Comparison of ENCODE assay signal across 8 mouse cellular contexts in genomic region chr6:72347166-72347941, GRCm38 (mm10). TPM values are rescaled to one million over a fixed set of nuclear protein-coding genes. Genes with fewer than 3 reads are reported as not detected.
DNase-seq lines count a peak whose midpoint lies in the region; ATAC-seq and TF ChIP-seq lines count a peak whose summit lies in the region.

0610030E20Rik (plus strand) TSS chr6:72347317.

- WGBS in forebrain, embryonic 16.5 days, result 0% methylated on average over 65 of the region's 72 CpGs
- under 1% methylated on average over 57 of the region's 72 CpGs for WGBS in lung, postnatal 0 days

- peak within 1 kb of the TSS; percentile 91 for H3K4me3 ChIP-seq in G1E (ENCODE audit: low read depth, low read length)
- peak within 1 kb of the TSS; percentile 89 for H3K4me3 ChIP-seq in forebrain, embryonic 16.5 days (replicated peaks; ENCODE audit: low read length)
- H3K4me3 ChIP-seq in lung, postnatal 0 days (ENCODE audit: low read depth, low read length), result peak within 1 kb of the TSS; percentile 62

- TF ChIP-seq EP300 in lung, postnatal 0 days (IDR thresholded peaks at IDR 0.05), result peak; percentile 29; the same call in 1 of the 2 replicates

- H3K4me2 ChIP-seq in forebrain, embryonic 16.5 days (ENCODE audit: low read length), result peak within 1 kb of the TSS; percentile 95
- H3K4me2 ChIP-seq in lung, postnatal 0 days (replicated peaks; ENCODE audit: low read depth, low read length), result peak within 1 kb of the TSS; percentile 86

- peak; percentile 16; the same call in 1 of the 2 replicates for ATAC-seq in G1E (ENCODE audit: extremely low read depth, insufficient number of reproducible peaks, low FRiP score, poor library complexity, severe bottlenecking)
- ATAC-seq in forebrain, embryonic 16.5 days, result peak; percentile 62
- peak; percentile 66 for ATAC-seq in lung, postnatal 0 days

- no peaks in the 10 kb centered on the region for H3K9me3 ChIP-seq in G1E (replicated peaks)
- no peaks in the 10 kb centered on the region for H3K9me3 ChIP-seq in forebrain, embryonic 16.5 days (ENCODE audit: control insufficient read depth, low read length)
- no peaks in the 10 kb centered on the region for H3K9me3 ChIP-seq in lung, postnatal 0 days (ENCODE audit: low read length)

- H3K4me1 ChIP-seq in G1E (ENCODE audit: insufficient read depth, low read depth, low read length), result peaks cover 71% of the 10 kb centered on the region
- H3K4me1 ChIP-seq in forebrain, embryonic 16.5 days (replicated peaks; ENCODE audit: control insufficient read depth, insufficient read depth, low read length), result peaks cover 32% of the 10 kb centered on the region
- H3K4me1 ChIP-seq in lung, postnatal 0 days (ENCODE audit: insufficient read depth, low read depth, low read length), result peaks cover 10% of the 10 kb centered on the region; the same call in 1 of the 2 replicates

- peak; percentile 62 for DNase-seq in G1E (ENCODE audit: low spot score)
- DNase-seq in cerebellum, adult 18-20 months, result peak; percentile 79 to 84
- DNase-seq in heart, postnatal 36 days, result peak; percentile 80 to 83
- peak in 1 of 2 experiments; percentile 76 for DNase-seq in layer of hippocampus, adult 8-10 months (ENCODE audit: low spot score in 2 of 2)
- peak; percentile 78 for DNase-seq in lung, postnatal 0 days (ENCODE audit: low spot score)
- DNase-seq in ovary, postnatal 36 days (ENCODE audit: low spot score), result peak; percentile 75
- peak; percentile 83 for DNase-seq in thymus, postnatal 25 days

- no peaks in the 10 kb centered on the region for H3K27me3 ChIP-seq in G1E (ENCODE audit: insufficient read depth, low read length)
- no peaks in the 10 kb centered on the region for H3K27me3 ChIP-seq in forebrain, embryonic 16.5 days (replicated peaks; ENCODE audit: control insufficient read depth, insufficient read depth, low read length)
- H3K27me3 ChIP-seq in lung, postnatal 0 days (replicated peaks; ENCODE audit: insufficient read depth, low read length), result no peaks in the 10 kb centered on the region

- intact Hi-C loops in heart, postnatal 36 days (cut with DNase I), result loop anchor here (10.0 kb wide), 1 partner anchor 443 kb away; the partner anchor contains the start of genes Polr1a and Ptcd3

- peak within 1 kb of the TSS; percentile 90 for H3K9ac ChIP-seq in forebrain, embryonic 16.5 days (replicated peaks; ENCODE audit: low read depth, low read length)
- H3K9ac ChIP-seq in lung, postnatal 0 days (replicated peaks; ENCODE audit: low read depth), result peak within 1 kb of the TSS; percentile 86

- TF ChIP-seq CTCF in G1E (IDR thresholded peaks at IDR 0.05; ENCODE audit: low read depth, low read length), result no peak
- TF ChIP-seq CTCF in lung, postnatal 0 days (IDR thresholded peaks at IDR 0.05), result peak; percentile 41

- peaks cover 46% of the 10 kb centered on the region for H3K36me3 ChIP-seq in G1E (replicated peaks)
- peaks cover 4% of the 10 kb centered on the region; the same call in 1 of the 2 replicates for H3K36me3 ChIP-seq in forebrain, embryonic 16.5 days (ENCODE audit: control insufficient read depth, insufficient read depth)
- no peaks in the 10 kb centered on the region for H3K36me3 ChIP-seq in lung, postnatal 0 days (ENCODE audit: insufficient read depth, low read length)

- H3K27ac ChIP-seq in forebrain, embryonic 16.5 days (ENCODE audit: low read length), result peak within 1 kb of the TSS; percentile 88
- peak within 1 kb of the TSS; percentile 92 for H3K27ac ChIP-seq in lung, postnatal 0 days (ENCODE audit: low read length)

RNA-seq across cellular contexts. Expression of gene 0610030E20Rik, which starts in this region (rescaled TPM):
- total RNA-seq in G1E (2014; fragmentation: Nextera tagmentation) (71.0 and 74.9 TPM in 2 replicates), G1E (2017) (26.4 and 29.7 TPM in 2 replicates)
- 33.9 and 34.7 TPM in 2 replicates for polyA plus RNA-seq in G1E (2012)
- polyA plus RNA-seq in forebrain, embryonic 16.5 days (2015; fragmentation: Nextera tagmentation; extraction: Ambion mirVana), result 19.7 and 20.9 TPM in 2 replicates
- 10 to 100 TPM in 1 of 2 experiments, 1 to 10 TPM in 1; 9.8 to 11.3 TPM for total RNA-seq in heart, postnatal 36 days (2021)
- total RNA-seq in layer of hippocampus, adult 8-10 months (2022), result 10 to 100 TPM; 15.6 to 19.6 (median 18.1) TPM
- polyA plus RNA-seq in lung, postnatal 0 days (2015; fragmentation: Nextera tagmentation; extraction: Ambion mirVana), result 23.0 and 24.2 TPM in 2 replicates

Comparison
In these comparisons a context has a peak if more than half of its experiments do, and no peak if none do; other contexts are left out.
1. ATAC-seq: peak in every context shown above with its lines; median percentile 66 in lung, postnatal 0 days; 62 in forebrain, embryonic 16.5 days; 16 in G1E.